Mouse (Mus musculus): ENCODE results near the gene Wdr74.

GRCm38 (mm10) chr19:8725081-8725613, 10.5 kb upstream of the Wdr74 start:
- no peak for TF ChIP-seq CTCF (IDR thresholded peaks at IDR 0.05; ENCODE audit: low read depth)
- no peak for TF ChIP-seq EP300 (IDR thresholded peaks at IDR 0.05; ENCODE audit: low read depth)

Data from heart, postnatal 0 days (tissue).